Mouse (Mus musculus): ENCODE data around the gene Dnaja1. TPM values are rescaled to one million over a fixed set of nuclear protein-coding genes. Genes with fewer than 3 reads are reported as not detected.

The Dnaja1 gene
- 47.7 and 61.5 TPM in 2 replicates for polyA plus RNA-seq (2012; rRNA removed)

DNA sequence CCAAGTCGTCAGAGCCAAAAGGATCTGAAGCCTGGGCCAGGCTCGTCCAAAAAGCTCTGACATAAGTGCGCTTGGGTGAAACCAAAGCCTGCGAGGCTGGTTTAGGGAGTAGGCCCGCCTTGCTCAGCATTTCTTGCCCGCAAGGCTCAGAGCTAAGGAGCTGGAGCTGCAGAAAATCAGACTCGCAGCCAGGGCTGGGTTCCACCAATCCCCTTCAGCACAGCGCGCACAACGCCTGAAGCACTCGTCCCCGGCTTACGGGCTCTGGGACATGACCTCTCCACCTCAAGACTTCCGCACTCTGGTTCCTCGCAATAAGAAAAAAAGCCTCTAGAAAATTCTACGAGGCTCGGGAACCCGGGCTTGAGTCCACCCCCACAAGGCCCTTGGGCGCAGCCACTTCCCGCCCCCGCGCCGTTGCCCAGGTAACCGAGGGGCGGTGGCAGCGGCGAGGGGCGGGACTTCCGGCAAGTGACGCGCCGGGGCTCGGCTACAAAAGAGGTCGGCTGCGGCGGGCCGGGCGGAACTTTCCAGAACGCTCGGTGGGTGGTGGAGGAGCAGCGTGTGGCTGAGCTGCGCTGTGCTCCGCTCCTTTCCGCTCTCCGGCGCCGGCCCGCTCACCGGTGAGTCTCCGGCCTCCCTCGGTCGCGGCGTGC lies at the start of gene Dnaja1:
Dnaja1 (plus strand) TSS at position 140 of the 656 bp plus-strand sequence.
- peak; percentile 100 for DNase-seq (ENCODE audit: low spot score)

GRCm38 (mm10) chr4:40673526-40673925 lies 48.4 kb upstream of the Dnaja1 start:
- no peak for DNase-seq (ENCODE audit: low spot score)

GRCm38 (mm10) chr4:40676338-40676737 lies 45.6 kb upstream of the Dnaja1 start:
- DNase-seq (ENCODE audit: low spot score), result no peak

- DNase-seq (ENCODE audit: low spot score), result no peak
Measured at GRCm38 (mm10) chr4:40677132-40677531, 44.8 kb upstream of the Dnaja1 start.

- DNase-seq (ENCODE audit: low spot score), result no peak
Measured at GRCm38 (mm10) chr4:40680250-40680860, 41.6 kb upstream of the Dnaja1 start.

DNA sequence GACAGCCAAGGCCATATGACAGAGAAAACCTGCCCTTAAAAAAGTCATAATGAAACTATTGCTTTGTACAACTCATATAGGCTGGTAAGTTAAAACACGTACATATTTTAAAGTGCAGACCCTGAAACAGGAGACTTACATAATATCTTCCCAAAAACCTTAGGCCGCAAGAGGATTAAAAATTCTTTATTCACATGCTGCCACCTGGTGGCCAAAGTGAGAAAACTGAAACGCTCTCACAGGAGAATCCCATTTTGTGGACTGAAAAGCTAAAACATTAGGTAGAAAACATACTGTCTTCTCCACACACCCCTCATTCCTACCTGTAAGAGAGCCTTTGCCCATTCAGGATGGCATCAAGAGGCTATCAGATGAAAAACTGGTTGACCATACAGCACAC lies 40.0 kb upstream of the Dnaja1 start:
- DNase-seq (ENCODE audit: low spot score), result no peak

- no peak for DNase-seq (ENCODE audit: low spot score)
Measured at GRCm38 (mm10) chr4:40682359-40682758, 39.6 kb upstream of the Dnaja1 start.

GRCm38 (mm10) chr4:40683306-40683705 lies 38.6 kb upstream of the Dnaja1 start:
- DNase-seq (ENCODE audit: low spot score), result no peak

DNA sequence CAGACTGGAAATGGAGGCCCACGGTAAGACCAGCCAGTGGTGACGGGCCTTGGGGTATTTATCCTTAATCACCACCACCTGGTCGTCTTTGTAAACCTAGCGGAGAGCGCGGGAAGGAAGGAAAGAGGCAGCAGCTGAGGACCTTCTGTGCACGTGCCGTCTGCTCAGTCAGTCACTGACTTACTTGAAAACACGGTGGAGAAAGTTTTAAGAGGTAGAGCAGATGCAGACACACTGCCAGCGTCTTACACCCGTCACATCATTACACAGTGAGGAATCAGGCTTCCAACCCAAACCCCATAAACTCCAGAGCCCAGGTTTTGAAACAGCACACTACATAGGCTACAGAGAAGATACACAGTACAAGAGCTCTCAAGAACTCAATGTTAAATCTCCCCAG lies 30.9 kb upstream of the Dnaja1 start:
- no peak for DNase-seq (ENCODE audit: low spot score)

- no peak for DNase-seq (ENCODE audit: low spot score)
Measured at GRCm38 (mm10) chr4:40697059-40697458, 24.9 kb upstream of the Dnaja1 start.

DNA sequence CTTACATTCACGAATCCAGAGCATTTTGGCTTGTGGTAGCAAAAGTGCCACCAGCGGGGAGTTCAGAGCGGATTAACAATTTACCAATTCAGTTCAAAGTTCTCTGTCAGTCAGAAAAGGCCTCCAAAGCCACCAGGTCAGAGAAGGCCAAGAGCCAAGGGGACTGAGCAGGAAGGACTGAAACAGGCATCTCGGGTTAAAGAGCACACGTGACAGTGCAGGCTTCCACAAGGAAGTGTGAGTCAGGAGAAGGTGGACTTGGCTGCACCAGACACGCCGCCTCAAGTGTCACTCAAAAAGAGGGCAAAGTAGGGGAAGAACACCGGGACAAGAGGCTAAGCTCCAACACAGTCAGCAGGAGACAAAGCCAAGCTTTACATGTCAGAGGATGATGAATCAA lies 21.7 kb upstream of the Dnaja1 start:
- DNase-seq (ENCODE audit: low spot score), result no peak

- no peak for DNase-seq (ENCODE audit: low spot score)
Measured at GRCm38 (mm10) chr4:40701796-40702195, 20.2 kb upstream of the Dnaja1 start.

DNA sequence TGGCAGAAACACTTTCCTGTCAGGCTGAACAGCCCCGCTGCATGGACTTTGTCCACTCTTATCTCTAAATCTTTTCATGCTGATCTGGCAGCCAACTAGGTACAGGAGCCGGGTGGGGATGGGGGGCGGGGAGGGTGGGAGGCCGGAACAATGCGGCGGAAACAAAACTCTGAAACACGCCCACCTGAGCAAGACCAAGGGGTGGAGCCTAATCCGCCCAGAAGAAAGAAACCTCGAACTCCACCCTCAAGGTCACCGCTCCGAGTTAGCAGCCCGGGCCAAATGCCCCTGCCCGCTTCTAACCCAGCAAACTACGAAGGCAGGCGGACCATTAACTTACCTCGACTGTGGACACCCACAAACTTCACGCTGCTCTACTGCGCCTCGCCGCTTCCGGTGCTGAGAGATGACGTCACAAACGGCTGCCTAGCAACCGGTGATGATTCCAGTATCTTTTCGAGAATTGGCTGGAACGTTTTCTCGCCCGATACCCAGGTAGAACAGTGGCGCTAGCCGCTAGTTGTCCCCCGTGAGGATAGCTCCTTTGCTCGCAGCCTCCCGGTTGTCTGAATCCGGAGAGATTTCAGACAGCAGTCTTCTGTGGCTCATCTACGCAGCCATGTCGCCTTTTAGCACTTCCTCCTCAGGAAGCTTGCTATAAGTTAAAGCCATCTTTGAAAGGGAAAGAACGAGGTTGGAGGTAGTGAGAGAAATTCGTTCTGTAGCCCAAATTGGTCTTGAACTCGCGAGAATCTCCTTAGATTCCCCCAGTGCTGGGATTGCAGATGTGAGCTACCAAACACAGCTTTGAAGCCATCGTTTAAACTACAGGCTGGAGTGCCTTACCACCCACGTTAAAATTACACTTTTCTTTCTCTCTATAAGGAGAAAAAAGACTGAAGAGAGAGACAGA lies 18.9 kb upstream of the Dnaja1 start, which contains the start of gene Aptx:
Aptx (minus strand) TSS at position 398 of the 913 bp plus-strand sequence.
- DNase-seq (ENCODE audit: low spot score), result peak; percentile 92

- no peak for DNase-seq (ENCODE audit: low spot score)
Measured at GRCm38 (mm10) chr4:40703710-40704275, 18.2 kb upstream of the Dnaja1 start.

DNA sequence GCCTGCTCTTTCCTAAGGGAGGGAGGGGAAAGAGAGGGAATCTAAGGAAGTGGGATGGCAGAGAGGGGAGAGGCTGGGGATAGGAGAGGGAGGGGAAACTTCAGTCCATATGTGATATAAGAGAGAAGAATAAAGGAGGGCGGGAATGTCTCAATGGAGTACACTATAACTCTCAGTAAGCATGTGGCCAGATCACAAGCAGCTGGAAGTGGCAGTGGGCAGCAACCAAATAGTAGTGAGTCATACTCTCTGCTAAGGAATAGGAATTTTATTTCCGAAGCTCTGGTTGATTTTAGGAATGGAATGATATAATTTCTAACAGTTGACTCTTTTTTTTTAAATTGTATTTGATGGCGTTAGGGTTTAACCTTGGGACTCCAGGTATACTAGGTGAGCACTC lies 4.8 kb upstream of the Dnaja1 start:
- no peak for DNase-seq (ENCODE audit: low spot score)

- no peak for DNase-seq (ENCODE audit: low spot score)
Measured at GRCm38 (mm10) chr4:40720910-40721309, 1.0 kb upstream of the Dnaja1 start.

GRCm38 (mm10) chr4:40722687-40723460 lies 924 bp downstream of the Dnaja1 start:
- peak; percentile 70 for DNase-seq (ENCODE audit: low spot score)

DNA sequence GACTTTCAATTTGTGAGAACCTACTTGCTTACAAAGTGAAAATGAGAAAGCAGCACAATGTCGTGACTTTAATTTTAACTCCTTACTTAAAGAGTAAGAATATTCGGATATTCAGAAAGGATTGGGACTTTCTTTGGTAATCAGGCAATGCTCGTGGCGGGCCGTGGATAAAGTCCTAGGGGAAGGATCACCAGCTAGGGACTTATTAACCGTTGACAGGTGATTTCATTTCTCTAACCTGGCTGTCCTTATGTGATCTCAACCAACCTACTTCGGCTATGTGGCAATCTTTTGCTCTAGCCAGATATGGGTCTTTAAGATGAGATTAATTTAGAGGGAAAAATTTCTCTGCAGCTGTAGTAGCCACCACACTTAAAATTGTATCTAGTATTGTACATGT lies 3.2 kb downstream of the Dnaja1 start:
- no peak for DNase-seq (ENCODE audit: low spot score)

DNA sequence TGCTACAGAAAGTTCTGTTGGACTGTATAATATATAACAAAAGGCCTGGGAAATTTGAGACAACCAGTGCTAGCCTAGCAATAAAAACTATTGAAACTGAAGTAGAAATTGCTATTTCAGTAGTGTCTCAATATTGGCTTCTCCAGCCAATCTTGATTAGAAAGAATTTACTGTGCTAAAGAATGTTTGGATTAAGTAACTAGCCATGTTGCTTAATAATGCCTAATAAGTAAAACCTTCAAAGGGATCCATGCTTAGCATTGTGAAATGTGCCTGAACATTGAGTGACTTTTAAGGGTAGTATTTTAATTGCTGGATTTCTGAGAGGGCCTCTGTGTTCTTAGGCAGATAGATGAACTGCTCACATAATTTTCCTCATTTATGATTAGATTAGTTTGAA lies 3.6 kb downstream of the Dnaja1 start:
- no peak for DNase-seq (ENCODE audit: low spot score)

GRCm38 (mm10) chr4:40727247-40727646 lies 5.3 kb downstream of the Dnaja1 start:
- DNase-seq (ENCODE audit: low spot score), result no peak

DNA sequence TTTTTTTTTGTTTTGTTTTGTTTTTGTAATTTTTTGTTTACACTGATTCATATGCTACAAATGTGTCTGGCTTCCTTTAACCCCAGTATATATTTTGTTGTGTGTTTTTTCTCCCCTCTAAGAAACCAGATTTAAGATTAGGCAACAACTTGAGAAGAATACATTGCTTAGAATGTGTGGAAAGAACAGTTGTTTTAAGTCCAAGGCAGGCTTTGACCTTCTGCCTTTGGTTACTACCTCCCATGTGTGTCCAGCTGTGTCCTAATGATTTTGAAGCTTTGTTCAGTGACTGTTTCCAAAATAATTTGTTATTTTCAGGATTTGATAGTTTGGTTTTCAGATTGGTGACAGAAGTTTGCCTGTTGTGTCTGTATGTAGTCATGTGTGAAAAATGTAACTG lies 9.3 kb downstream of the Dnaja1 start:
- no peak for DNase-seq (ENCODE audit: low spot score)

Measured in urinary bladder, adult 2 months (tissue).